Mouse (Mus musculus) MN1 (cell line): ENCODE results near the gene Sgcg.

Experiments
- DNase-seq: peaks from one replicate; pipeline ENCODE4 v3.0.0-alpha.2; 2016; ENCODE audit warnings: low spot score

The Sgcg gene

GRCm38 (mm10) chr14:61232016-61232568 lies 26.2 kb downstream of the Sgcg start:
- DNase-seq = no peak

- no peak for DNase-seq
These were observed 28.1 kb downstream of the Sgcg start for GRCm38 (mm10) chr14:61230179-61230578.

- DNase-seq = no peak
These were observed 28.5 kb downstream of the Sgcg start for GRCm38 (mm10) chr14:61229763-61230162.

GRCm38 (mm10) chr14:61226151-61226550 lies 32.1 kb downstream of the Sgcg start:
- no peak for DNase-seq

- DNase-seq = no peak
These were observed 33.8 kb downstream of the Sgcg start for GRCm38 (mm10) chr14:61224387-61225077.

- DNase-seq = no peak
These were observed 34.5 kb downstream of the Sgcg start for GRCm38 (mm10) chr14:61223740-61224139.

- no peak for DNase-seq
These were observed 35.8 kb downstream of the Sgcg start for GRCm38 (mm10) chr14:61222506-61222905.

- no peak for DNase-seq
These were observed 37.1 kb downstream of the Sgcg start for GRCm38 (mm10) chr14:61221166-61221565.

GRCm38 (mm10) chr14:61211754-61212153 lies 46.5 kb downstream of the Sgcg start:
- DNase-seq = no peak

- no peak for DNase-seq
These were observed 48.2 kb downstream of the Sgcg start for GRCm38 (mm10) chr14:61210111-61210510.

- no peak for DNase-seq
These were observed 63.9 kb downstream of the Sgcg start for GRCm38 (mm10) chr14:61194416-61194815.

GRCm38 (mm10) chr14:61192326-61192725 lies 66.0 kb downstream of the Sgcg start:
- DNase-seq = no peak

- DNase-seq = no peak
These were observed 66.4 kb downstream of the Sgcg start for GRCm38 (mm10) chr14:61191904-61192303.

GRCm38 (mm10) chr14:61173229-61173628 lies 85.1 kb downstream of the Sgcg start:
- DNase-seq = peak; percentile 80

- peak; percentile 98 for DNase-seq
These were observed 85.6 kb downstream of the Sgcg start for GRCm38 (mm10) chr14:61172548-61173158.

- peak; percentile 10 for DNase-seq
These were observed 86.9 kb downstream of the Sgcg start for GRCm38 (mm10) chr14:61171261-61171970.
